Mouse (Mus musculus) intestine, postnatal 0 days (tissue): ENCODE results near the gene Cemip2. TPM values are rescaled to one million over a fixed set of nuclear protein-coding genes. Genes with fewer than 3 reads are reported as not detected.

Experiments
- ATAC-seq: fragments of 200-750 bp; cut with Nextera tagmentation; 2 replicates; pipeline ENCODE4 v1.8.0; 2017; ENCODE audit warnings: mild to moderate bottlenecking, moderate TSS enrichment, moderate library complexity
- H3K27ac ChIP-seq: fragments of 300-500 bp; sonication (generic); 2 replicates; pipeline ENCODE4 v1.5.1; 2014; ENCODE audit warnings: mild to moderate bottlenecking, low read depth, low read length, moderate library complexity
- H3K27me3 ChIP-seq: fragments of 300-500 bp; sonication (generic); replicated peaks from 2 replicates; pipeline ENCODE4 v1.6.1; 2014; ENCODE audit warnings: low read length, mixed read lengths; ENCODE audit not compliant: control insufficient read depth, insufficient read depth
- H3K36me3 ChIP-seq: fragments of 300-500 bp; sonication (generic); 2 replicates; pipeline ENCODE4 v1.6.1; 2014; ENCODE audit warnings: mild to moderate bottlenecking, moderate library complexity; ENCODE audit not compliant: control insufficient read depth, insufficient read depth
- H3K4me1 ChIP-seq: fragments of 300-500 bp; sonication (generic); replicated peaks from 2 replicates; pipeline ENCODE4 v1.6.1; 2014; ENCODE audit warnings: antibody characterized with exemption, low read length, mixed read lengths; ENCODE audit not compliant: control insufficient read depth, insufficient read depth
- H3K4me2 ChIP-seq: fragments of 300-500 bp; sonication (generic); replicated peaks from 2 replicates; pipeline ENCODE4 v1.6.1; 2014; ENCODE audit warnings: low read depth, mild to moderate bottlenecking, moderate library complexity
- H3K4me3 ChIP-seq: fragments of 300-500 bp; sonication (generic); 2 replicates; pipeline ENCODE4 v1.5.1; 2014; ENCODE audit warnings: low read depth, low read length
- H3K9ac ChIP-seq: fragments of 300-500 bp; sonication (generic); 2 replicates; pipeline ENCODE4 v1.6.1; 2014; ENCODE audit warnings: mild to moderate bottlenecking, low read depth, low read length
- H3K9me3 ChIP-seq: fragments of 300-500 bp; sonication (generic); 2 replicates; pipeline ENCODE4 v1.6.1; 2016; ENCODE audit warnings: mixed run types; ENCODE audit not compliant: control insufficient read depth
- CTCF ChIP-seq: sonication (generic); IDR thresholded peaks from 2 replicates; pipeline ENCODE4 v1.5.1; 2016; ENCODE audit warnings: low read depth, mild to moderate bottlenecking, control low read depth, antibody characterized with exemption, moderate library complexity
- WGBS: fragments of 180-500 bp; shearing (Covaris S2); extraction: QIAGEN DNeasy Blood & Tissue Kit; methylation state at CpG from one replicate; pipeline ENCODE4 v1.1.7; 2014; 5-methylcytosine and 5-hydroxymethylcytosine counted together
- polyA plus RNA-seq: library from polyadenylated mRNA; unstranded; fragments of >200 nt; fragmentation: Nextera tagmentation; extraction: Ambion mirVana; gene quantifications from 2 replicates; pipeline ENCODE4 v1.2.1, GENCODE M21; 2015

Gene Cemip2
- polyA plus RNA-seq, 1 experiment from 2014 or later, result 3.3 TPM

DNA sequence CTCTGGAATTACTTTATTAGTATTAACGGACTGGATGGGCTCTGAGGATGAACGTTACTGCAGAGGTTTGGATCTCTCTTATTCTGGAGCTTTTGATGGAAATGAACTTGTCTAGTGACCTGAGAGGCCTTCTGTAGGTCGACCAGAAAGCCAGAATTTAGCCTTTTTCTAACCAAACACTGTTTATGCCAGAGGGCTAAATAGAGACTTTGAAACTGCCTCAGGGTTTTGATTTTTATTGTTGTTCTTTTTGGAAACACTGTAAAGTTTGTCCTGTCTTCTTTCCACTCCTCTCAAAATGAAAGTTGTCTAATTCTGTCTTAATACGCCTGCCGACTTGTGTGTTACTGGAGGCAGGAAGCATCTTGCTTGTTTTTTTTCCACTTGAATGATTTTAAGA, 46.0 kb downstream of the Cemip2 start:
- WGBS, result 86% methylated on average over 5 of the region's 5 CpGs
- Histone ChIP-seq H3K27me3 (no peaks in the 10 kb centered on the region), H3K4me3 (no peak overlapping the region), H3K9me3 (no peaks in the 10 kb centered on the region), H3K4me1 (no peaks in the 10 kb centered on the region), H3K36me3 (peaks cover 23% of the 10 kb centered on the region), H3K27ac (no peak overlapping the region), H3K4me2 (no peak overlapping the region), H3K9ac (no peak overlapping the region)
- no peak for TF ChIP-seq CTCF
- ATAC-seq, result no peak

DNA sequence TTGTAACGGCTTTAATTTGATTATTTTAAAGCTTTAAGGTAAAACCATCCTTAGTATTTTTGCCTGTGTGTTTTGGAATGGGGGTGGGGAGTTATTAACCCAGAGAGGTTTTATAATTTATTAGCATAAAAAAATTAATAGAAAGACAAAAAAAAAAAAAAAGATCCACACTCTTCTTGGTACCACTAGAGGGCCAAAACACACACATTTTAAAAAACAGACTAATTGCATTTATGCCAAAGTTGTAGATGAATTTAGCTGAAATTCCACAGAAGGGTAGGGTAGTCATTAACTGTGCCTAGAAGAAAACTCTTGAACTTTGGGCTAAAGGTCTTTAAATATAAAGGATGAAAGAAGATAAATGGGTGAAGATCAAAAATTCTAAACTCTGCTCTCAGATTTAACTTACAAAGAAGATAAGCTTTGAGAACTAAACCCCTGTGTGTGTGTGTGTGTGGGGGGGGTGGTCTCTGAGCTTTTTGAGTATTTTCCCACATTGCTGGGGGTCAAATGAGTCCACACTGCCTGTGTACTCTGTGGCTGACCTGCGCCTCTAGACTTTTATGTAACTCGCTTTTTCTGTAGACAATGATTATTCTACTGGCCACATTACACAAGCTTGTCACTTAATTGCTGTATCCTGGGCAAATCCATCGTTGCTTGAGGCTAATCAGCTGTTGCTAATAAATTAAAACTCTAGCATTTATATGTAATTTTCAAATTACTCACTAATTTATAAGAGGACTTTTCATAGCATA, 47.2 kb downstream of the Cemip2 start:
- TF ChIP-seq CTCF, result peak; percentile 34
- no peak for ATAC-seq
- Histone ChIP-seq H3K4me1 (no peaks in the 10 kb centered on the region), H3K9me3 (no peaks in the 10 kb centered on the region), H3K4me3 (no peak overlapping the region), H3K27ac (no peak overlapping the region), H3K27me3 (no peaks in the 10 kb centered on the region), H3K36me3 (peaks cover 24% of the 10 kb centered on the region), H3K9ac (no peak overlapping the region), H3K4me2 (no peak overlapping the region)
- 84% methylated on average over 4 of the region's 4 CpGs for WGBS

DNA sequence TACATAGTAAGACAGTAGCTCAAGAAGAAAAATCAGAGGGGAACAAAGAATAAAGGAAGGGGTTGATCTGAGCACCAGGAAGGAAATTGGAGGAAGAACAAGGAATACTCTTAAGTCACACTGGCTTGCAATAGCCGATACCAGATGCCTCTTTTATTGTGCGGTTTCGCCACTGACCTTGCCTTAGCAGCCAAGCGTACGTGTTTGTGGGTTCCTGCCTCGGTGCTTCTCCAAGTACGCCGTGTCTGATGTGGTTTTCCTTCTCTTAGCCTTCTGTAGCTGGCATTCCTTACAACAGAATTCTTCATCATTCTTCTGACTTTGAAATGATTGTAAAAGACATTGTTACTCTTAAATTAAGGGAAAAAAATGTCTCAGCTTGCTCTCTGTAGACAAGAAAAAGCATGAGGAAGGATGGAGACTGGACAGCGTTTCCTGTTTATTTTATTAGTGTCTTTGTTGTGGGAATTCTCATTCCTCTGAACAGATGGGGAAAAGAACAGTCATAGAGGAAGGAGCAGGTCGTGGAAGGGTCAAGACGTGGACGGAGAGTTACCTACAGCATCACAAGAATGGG, 55.4 kb downstream of the Cemip2 start:
- no peak for TF ChIP-seq CTCF
- Histone ChIP-seq H3K9ac (no peak overlapping the region), H3K4me2 (no peak overlapping the region), H3K4me3 (no peak overlapping the region), H3K27me3 (no peaks in the 10 kb centered on the region), H3K4me1 (no peaks in the 10 kb centered on the region), H3K36me3 (peaks cover 54% of the 10 kb centered on the region), H3K9me3 (no peaks in the 10 kb centered on the region), H3K27ac (no peak overlapping the region; the same call in 1 of the 2 replicates)
- 67% methylated on average over 12 of the region's 12 CpGs for WGBS
- no peak for ATAC-seq

DNA sequence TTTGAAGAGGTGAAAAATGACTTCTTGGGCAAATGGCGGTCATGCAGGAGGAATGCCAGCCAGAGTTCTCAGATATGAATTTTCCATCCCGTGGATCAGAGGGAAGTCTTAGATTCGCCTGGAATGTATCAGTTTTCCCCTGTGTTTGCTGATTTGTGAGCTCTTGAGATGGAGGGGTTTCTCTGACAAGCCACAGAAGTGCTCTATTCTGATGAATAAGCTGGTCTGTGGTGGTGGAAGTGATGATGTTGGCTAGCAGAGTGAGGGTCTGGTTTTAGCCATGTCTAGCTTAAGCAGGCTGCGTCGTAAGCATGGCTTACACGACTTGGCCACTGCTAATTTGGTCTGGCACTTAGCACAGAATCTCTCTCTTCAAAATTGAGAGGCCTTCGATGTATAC, 56.8 kb downstream of the Cemip2 start:
- Histone ChIP-seq H3K27me3 (no peaks in the 10 kb centered on the region), H3K27ac (no peak overlapping the region), H3K9me3 (no peaks in the 10 kb centered on the region), H3K9ac (no peak overlapping the region), H3K4me1 (no peaks in the 10 kb centered on the region), H3K4me2 (no peak overlapping the region), H3K4me3 (no peak overlapping the region), H3K36me3 (peaks cover 51% of the 10 kb centered on the region)
- ATAC-seq, result no peak
- no peak for TF ChIP-seq CTCF
- WGBS, result 90% methylated on average over 7 of the region's 7 CpGs

DNA sequence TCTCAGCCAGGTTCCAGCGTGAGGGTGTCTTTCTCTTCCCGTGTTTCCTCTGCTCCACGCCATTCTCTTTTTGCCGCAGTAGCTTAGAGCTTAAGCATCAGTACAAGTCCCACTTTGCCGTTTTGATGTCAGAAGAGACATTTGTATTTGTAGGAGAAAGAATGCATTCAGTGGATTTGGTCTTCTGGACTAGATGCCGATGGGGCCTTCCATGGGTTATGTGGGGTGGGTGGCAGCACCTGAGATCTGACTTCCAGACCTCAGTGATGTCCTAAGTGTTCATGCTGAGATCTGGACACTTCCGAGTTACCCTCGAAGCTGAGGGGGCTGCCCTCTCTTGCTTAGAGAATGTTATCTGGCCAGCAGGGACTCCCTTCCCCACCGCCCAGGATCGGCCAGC, 72.6 kb downstream of the Cemip2 start:
- Histone ChIP-seq H3K9me3 (no peaks in the 10 kb centered on the region), H3K4me3 (no peak overlapping the region), H3K4me1 (no peaks in the 10 kb centered on the region), H3K27ac (no peak overlapping the region), H3K4me2 (no peak overlapping the region), H3K27me3 (no peaks in the 10 kb centered on the region), H3K9ac (no peak overlapping the region), H3K36me3 (peaks cover 47% of the 10 kb centered on the region)
- ATAC-seq, result no peak
- TF ChIP-seq CTCF, result no peak
- WGBS, result 90% methylated on average over 10 of the region's 10 CpGs

DNA sequence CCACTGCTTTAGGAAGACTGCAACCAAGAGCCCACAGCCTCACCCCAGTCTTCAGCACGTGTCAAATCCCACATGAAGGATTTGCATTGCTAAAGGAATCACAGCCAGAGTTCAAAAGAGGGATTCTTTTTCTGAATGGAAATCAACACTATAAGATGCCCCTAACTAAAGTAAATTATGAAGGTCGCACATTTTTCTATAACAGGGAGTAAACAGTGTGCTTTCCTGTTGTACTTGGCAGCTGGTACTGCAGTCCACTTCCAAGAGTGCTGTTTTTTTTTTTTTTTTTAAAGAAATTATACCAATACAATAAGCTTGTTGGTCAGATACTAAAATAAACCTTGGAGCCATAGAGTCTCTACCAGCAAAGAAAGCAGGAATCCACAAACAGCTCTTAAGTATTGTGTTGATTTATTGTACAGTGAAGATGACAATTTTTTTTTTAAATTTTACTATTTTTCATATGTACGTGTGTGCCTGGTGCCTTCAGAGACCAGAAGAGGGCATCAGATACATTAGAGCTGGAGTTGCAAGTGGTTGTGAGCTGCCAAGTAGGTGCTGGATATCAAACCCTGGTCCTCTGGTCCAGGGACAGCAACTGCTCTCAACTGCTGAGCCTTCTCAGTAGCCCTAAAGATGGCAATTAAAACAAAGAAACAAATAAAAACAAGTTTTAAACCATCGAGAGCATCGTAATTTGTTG, 76.5 kb downstream of the Cemip2 start:
- no peak for ATAC-seq
- WGBS, result 89% methylated on average over 5 of the region's 5 CpGs

More for the DNA sequence above, 76.5 kb downstream of the Cemip2 start:
- Histone ChIP-seq H3K36me3 (peaks cover 36% of the 10 kb centered on the region), H3K27me3 (no peaks in the 10 kb centered on the region), H3K4me3 (no peak overlapping the region), H3K9me3 (no peaks in the 10 kb centered on the region), H3K4me2 (no peak overlapping the region), H3K27ac (no peak overlapping the region), H3K4me1 (no peaks in the 10 kb centered on the region), H3K9ac (no peak overlapping the region)
- no peak for TF ChIP-seq CTCF
